Mouse (Mus musculus) ES-E14 (cell line): ENCODE measurements at regions not wholly inside any gene's neighbourhood (a gene's known extent, or its start where the extent isn't known, plus 50 kb on each side); places are given as distances from the start of the nearest gene placed in this dataset.

Experiments used
- DNase-seq: peaks from one replicate; pipeline ENCODE4 v3.0.0-alpha.2; 2013; ENCODE audit warnings: low read depth, low spot score
- H3K27ac ChIP-seq: 2 replicates; pipeline ENCODE4 v1.5.1; 2012; ENCODE audit warnings: low read depth, mild to moderate bottlenecking, low read length, moderate library complexity, mixed read lengths; ENCODE audit not compliant: poor library complexity, insufficient read depth, severe bottlenecking
- H3K36me3 ChIP-seq: 2 replicates; pipeline ENCODE4 v1.6.1; 2012; ENCODE audit warnings: mild to moderate bottlenecking, low read length, moderate library complexity, mixed read lengths; ENCODE audit not compliant: control insufficient read depth, poor library complexity, insufficient read depth, severe bottlenecking
- H3K4me1 ChIP-seq, 2 experiments: fragments of 150-350 bp in 1 of 2; sonication (generic) in 1 of 2; 2 replicates each; pipeline ENCODE4 v1.6.1; 2012; ENCODE audit warnings: low read length in 2 of 2, mild to moderate bottlenecking in 1 of 2, mixed read lengths in 1 of 2; ENCODE audit not compliant: control insufficient read depth in 2 of 2, insufficient read depth in 2 of 2, poor library complexity in 1 of 2
- H3K4me3 ChIP-seq, 2 experiments: fragments of 150-350 bp in 1 of 2; sonication (generic) in 1 of 2; 2 replicates each; pipeline ENCODE4 v1.5.1; 2012; ENCODE audit warnings: low read length in 2 of 2, low read depth in 1 of 2, mild to moderate bottlenecking in 1 of 2, mixed read lengths in 1 of 2; ENCODE audit not compliant: insufficient read depth in 1 of 2, poor library complexity in 1 of 2, severe bottlenecking in 1 of 2
- H3K9ac ChIP-seq: 2 replicates; pipeline ENCODE4 v1.6.1; 2012; ENCODE audit warnings: low read depth, mild to moderate bottlenecking, low read length, mixed read lengths; ENCODE audit not compliant: poor library complexity, insufficient read depth, severe bottlenecking
- H3K9me3 ChIP-seq: fragments of 150-350 bp; sonication (generic); 2 replicates; pipeline ENCODE4 v1.6.1; 2012; ENCODE audit warnings: low read depth, mild to moderate bottlenecking, low read length; ENCODE audit not compliant: control insufficient read depth, insufficient read depth
- CHD2 ChIP-seq: IDR thresholded peaks from 2 replicates; pipeline ENCODE4 v1.6.1; 2014; ENCODE audit warnings: mild to moderate bottlenecking, low read depth, low read length, inconsistent platforms
- HCFC1 ChIP-seq: IDR thresholded peaks from 2 replicates; pipeline ENCODE4 v1.6.1; 2012; ENCODE audit warnings: low read length, inconsistent platforms, borderline replicate concordance; ENCODE audit not compliant: insufficient read depth
- MAFK ChIP-seq: IDR thresholded peaks from 2 replicates; pipeline ENCODE4 v1.6.1; 2014; ENCODE audit warnings: mild to moderate bottlenecking, low read depth, low read length, inconsistent platforms; ENCODE audit not compliant: insufficient read depth
- ZC3H11A ChIP-seq: IDR thresholded peaks from 2 replicates; pipeline ENCODE4 v1.6.1; 2012; ENCODE audit warnings: low read depth, mild to moderate bottlenecking, inconsistent platforms, low read length, borderline replicate concordance
- ZNF384 ChIP-seq: IDR thresholded peaks from 2 replicates; pipeline ENCODE4 v1.6.1; 2012; ENCODE audit warnings: low read depth, low read length, inconsistent platforms
- in situ Hi-C, 2 experiments: fragments of 600-800 bp; cut with MboI; formaldehyde crosslinking; loops; one replicate each; pipeline ENCODE4 v1.15.1; 2025; ENCODE audit warnings: low sequenced_read_pairs in 2 of 2, inconsistent platforms in 1 of 2; ENCODE audit not compliant: unreplicated experiment in 2 of 2

GRCm38 (mm10) chr15:59174893-59175531 lies 285.9 kb downstream of the Gm49356 start:
- no peak for DNase-seq
- no peak overlapping the region for H3K4me3 ChIP-seq
- peaks cover 3 to 8% of the 10 kb centered on the region in 2 experiments; a peak in 3 of 4 replicates for H3K4me1 ChIP-seq
- H3K36me3 ChIP-seq = no peaks in the 10 kb centered on the region
- H3K9me3 ChIP-seq = no peaks in the 10 kb centered on the region
- TF ChIP-seq ZC3H11A (no peak), MAFK (no peak), CHD2 (no peak), ZNF384 (no peak), HCFC1 (no peak)
- no peak overlapping the region for H3K9ac ChIP-seq
- no peak overlapping the region for H3K27ac ChIP-seq
- in situ Hi-C loops = no loop called here

GRCm38 (mm10) chr15:59180076-59180475 lies 291.0 kb downstream of the Gm49356 start:
- no peak for DNase-seq
- TF ChIP-seq CHD2 (no peak), HCFC1 (no peak), ZNF384 (no peak), MAFK (no peak), ZC3H11A (no peak)
- Histone ChIP-seq H3K9me3 (no peaks in the 10 kb centered on the region), H3K4me3 (no peak overlapping the region), H3K36me3 (no peaks in the 10 kb centered on the region), H3K9ac (no peak overlapping the region), H3K4me1 (no peaks in the 10 kb centered on the region), H3K27ac (no peak overlapping the region)
- in situ Hi-C loops = no loop called here

- Histone ChIP-seq H3K4me1 (peaks cover 0 to 9% of the 10 kb centered on the region in 2 experiments; a peak in 1 of 4 replicates), H3K27ac (no peak overlapping the region), H3K9ac (no peak overlapping the region), H3K9me3 (no peaks in the 10 kb centered on the region), H3K4me3 (no peak overlapping the region), H3K36me3 (no peaks in the 10 kb centered on the region)
- in situ Hi-C loops = no loop called here
- DNase-seq = no peak
- TF ChIP-seq CHD2 = no peak
- TF ChIP-seq MAFK = no peak
- TF ChIP-seq ZC3H11A = no peak
- no peak for TF ChIP-seq HCFC1
- no peak for TF ChIP-seq ZNF384
Measured at GRCm38 (mm10) chr15:59184461-59184860, 295.4 kb downstream of the Gm49356 start.

- no peak for TF ChIP-seq CHD2
- TF ChIP-seq MAFK = no peak
- TF ChIP-seq ZC3H11A = no peak
- no peak for TF ChIP-seq HCFC1
- no peak for TF ChIP-seq ZNF384
- Histone ChIP-seq H3K4me3 (no peak overlapping the region), H3K36me3 (no peaks in the 10 kb centered on the region), H3K4me1 (peaks cover 0 to 9% of the 10 kb centered on the region in 2 experiments; a peak in 1 of 4 replicates), H3K9ac (no peak overlapping the region), H3K27ac (no peak overlapping the region), H3K9me3 (no peaks in the 10 kb centered on the region)
- DNase-seq = no peak
- in situ Hi-C loops = no loop called here
Measured at GRCm38 (mm10) chr15:59187566-59187965, 298.5 kb downstream of the Gm49356 start.

- H3K9ac ChIP-seq = no peak overlapping the region
- no peaks in the 10 kb centered on the region for H3K9me3 ChIP-seq
- peak; percentile 44 for DNase-seq
- no peak overlapping the region for H3K4me3 ChIP-seq
- in situ Hi-C loops = no loop called here
- no peak overlapping the region for H3K27ac ChIP-seq
- H3K36me3 ChIP-seq = no peaks in the 10 kb centered on the region
- peaks cover 0 to 9% of the 10 kb centered on the region in 2 experiments; a peak in 1 of 4 replicates for H3K4me1 ChIP-seq
- TF ChIP-seq CHD2 (no peak), MAFK (no peak), HCFC1 (no peak), ZNF384 (no peak), ZC3H11A (no peak)
Measured at GRCm38 (mm10) chr15:59188371-59188770, 299.3 kb downstream of the Gm49356 start.
